Comparison of ENCODE assay signal across 21 mouse cellular contexts in genomic region chr9:30580500-30580899, GRCm38 (mm10).
DNase-seq lines count a peak whose midpoint lies in the region; ATAC-seq lines count a peak whose summit lies in the region.
"Had no signal": no experiment of that assay in that cellular context is flagged by ENCODE, and none has a peak within 500 bp of the region (broad histone marks: within the 10 kb centered on the region; RNA-seq: fewer than 3 reads in every experiment).

No protein-coding gene starts in this region.

- no peak overlapping the region for H3K4me3 ChIP-seq in hindbrain, embryonic 10.5 days
- H3K4me3 ChIP-seq in hindbrain, embryonic 14.5 days (replicated peaks; ENCODE audit: low read length): no peak overlapping the region
- H3K4me3 ChIP-seq in midbrain, embryonic 14.5 days (replicated peaks; ENCODE audit: low read depth, low read length): no peak overlapping the region
- H3K4me3 ChIP-seq: forebrain, embryonic 13.5 days; hindbrain, embryonic 13.5 days; intestine, embryonic 15.5 days had no signal

- no peak overlapping the region for H3K27ac ChIP-seq in hindbrain, embryonic 10.5 days
- H3K27ac ChIP-seq in hindbrain, embryonic 14.5 days: no peak overlapping the region
- H3K27ac ChIP-seq in midbrain, embryonic 14.5 days (replicated peaks; ENCODE audit: low read depth, low read length): no peak overlapping the region
- H3K27ac ChIP-seq: forebrain, embryonic 13.5 days; hindbrain, embryonic 13.5 days; intestine, embryonic 15.5 days had no signal

- no peak overlapping the region for H3K9ac ChIP-seq in hindbrain, embryonic 14.5 days
- H3K9ac ChIP-seq in midbrain, embryonic 14.5 days (replicated peaks; ENCODE audit: low read length): no peak overlapping the region
- H3K9ac ChIP-seq: forebrain, embryonic 13.5 days; hindbrain, embryonic 13.5 days; intestine, embryonic 15.5 days had no signal

- DNase-seq in hindbrain, embryonic 10.5 days (ENCODE audit: low spot score): peak; percentile 21
- DNase-seq in hindbrain, embryonic 14.5 days (ENCODE audit: low spot score): no peak
- peak; percentile 42 for DNase-seq in adipocyte (ENCODE audit: low spot score)
- DNase-seq in embryo, embryonic 11 days: peak; percentile 28
- DNase-seq in skeletal muscle tissue, adult 2 months (ENCODE audit: low read depth, low spot score): peak; percentile 30
- DNase-seq in midbrain, embryonic 14.5 days: no peak
- DNase-seq in frontal cortex, postnatal 25 days (ENCODE audit: low spot score in 2 of 2): no peak
- DNase-seq: adrenal gland, postnatal 10 days; B cell, adult 2 months; cerebellum, adult 11-12 months; cerebellum, adult 9-10 months; cerebellum, postnatal 36 days; gastrocnemius, postnatal 14 days; heart, postnatal 10 days; heart, postnatal 4 days; kidney, adult 18-20 months had no signal

- 59% methylated on average over 6 of the region's 6 CpGs for WGBS in hindbrain, embryonic 10.5 days
- 81% methylated on average over 6 of the region's 6 CpGs for WGBS in hindbrain, embryonic 14.5 days
- WGBS in midbrain, embryonic 14.5 days: 86% methylated on average over 6 of the region's 6 CpGs

- no peaks in the 10 kb centered on the region for H3K9me3 ChIP-seq in hindbrain, embryonic 10.5 days
- no peaks in the 10 kb centered on the region for H3K9me3 ChIP-seq in hindbrain, embryonic 14.5 days (ENCODE audit: control insufficient read depth, low read length)
- H3K9me3 ChIP-seq in midbrain, embryonic 14.5 days (ENCODE audit: control insufficient read depth, low read length): no peaks in the 10 kb centered on the region
- H3K9me3 ChIP-seq: forebrain, embryonic 13.5 days; G1E; hindbrain, embryonic 13.5 days; intestine, embryonic 15.5 days had no signal

- no peaks in the 10 kb centered on the region for H3K36me3 ChIP-seq in hindbrain, embryonic 10.5 days
- H3K36me3 ChIP-seq in hindbrain, embryonic 14.5 days (replicated peaks; ENCODE audit: control insufficient read depth, insufficient read depth): no peaks in the 10 kb centered on the region
- no peaks in the 10 kb centered on the region for H3K36me3 ChIP-seq in midbrain, embryonic 14.5 days (ENCODE audit: control insufficient read depth, insufficient read depth, low read length)
- H3K36me3 ChIP-seq: G1E; hindbrain, embryonic 13.5 days; intestine, embryonic 15.5 days had no signal

- no peak overlapping the region for H3K4me2 ChIP-seq in hindbrain, embryonic 14.5 days (replicated peaks)
- H3K4me2 ChIP-seq in midbrain, embryonic 14.5 days (ENCODE audit: low read length): no peak overlapping the region
- H3K4me2 ChIP-seq: forebrain, embryonic 13.5 days; hindbrain, embryonic 13.5 days; intestine, embryonic 15.5 days had no signal

- no peaks in the 10 kb centered on the region for H3K4me1 ChIP-seq in hindbrain, embryonic 10.5 days (replicated peaks)
- H3K4me1 ChIP-seq in hindbrain, embryonic 14.5 days (replicated peaks; ENCODE audit: control insufficient read depth, insufficient read depth, low read length): no peaks in the 10 kb centered on the region
- no peaks in the 10 kb centered on the region for H3K4me1 ChIP-seq in midbrain, embryonic 14.5 days (ENCODE audit: control insufficient read depth, insufficient read depth, low read length)
- H3K4me1 ChIP-seq: forebrain, embryonic 13.5 days; hindbrain, embryonic 13.5 days; intestine, embryonic 15.5 days had no signal

- H3K27me3 ChIP-seq in hindbrain, embryonic 10.5 days (ENCODE audit: insufficient read depth, poor library complexity, severe bottlenecking): no peaks in the 10 kb centered on the region
- H3K27me3 ChIP-seq in hindbrain, embryonic 14.5 days (ENCODE audit: control insufficient read depth, insufficient read depth, low read length): no peaks in the 10 kb centered on the region
- H3K27me3 ChIP-seq in midbrain, embryonic 14.5 days (ENCODE audit: control insufficient read depth, insufficient read depth, low read length): no peaks in the 10 kb centered on the region
- H3K27me3 ChIP-seq: forebrain, embryonic 13.5 days; hindbrain, embryonic 13.5 days; intestine, embryonic 15.5 days had no signal

- ATAC-seq in hindbrain, embryonic 14.5 days (ENCODE audit: low FRiP score): no peak
- ATAC-seq in midbrain, embryonic 14.5 days (ENCODE audit: low FRiP score, low TSS enrichment): no peak
- ATAC-seq: CD4-positive, CD25-positive, alpha-beta regulatory T cell, adult 4 months; forebrain, embryonic 13.5 days; intestine, embryonic 15.5 days had no signal

Comparison
In these comparisons a context has a peak if more than half of its experiments do, and no peak if none do; other contexts are left out.
1. DNase-seq: peak in hindbrain, embryonic 10.5 days (single experiment), adipocyte (single experiment), embryo, embryonic 11 days (single experiment) and skeletal muscle tissue, adult 2 months (single experiment); none in hindbrain, embryonic 14.5 days (single experiment), midbrain, embryonic 14.5 days (single experiment) and frontal cortex, postnatal 25 days (0 of 2).